Mouse (Mus musculus): ENCODE measurements at regions not wholly inside any gene's neighbourhood (a gene's known extent, or its start where the extent isn't known, plus 50 kb on each side); places are given as distances from the start of the nearest gene placed in this dataset.
A peak's percentile ranks its signal among the peaks of the same experiment; 100 is the strongest.

DNA sequence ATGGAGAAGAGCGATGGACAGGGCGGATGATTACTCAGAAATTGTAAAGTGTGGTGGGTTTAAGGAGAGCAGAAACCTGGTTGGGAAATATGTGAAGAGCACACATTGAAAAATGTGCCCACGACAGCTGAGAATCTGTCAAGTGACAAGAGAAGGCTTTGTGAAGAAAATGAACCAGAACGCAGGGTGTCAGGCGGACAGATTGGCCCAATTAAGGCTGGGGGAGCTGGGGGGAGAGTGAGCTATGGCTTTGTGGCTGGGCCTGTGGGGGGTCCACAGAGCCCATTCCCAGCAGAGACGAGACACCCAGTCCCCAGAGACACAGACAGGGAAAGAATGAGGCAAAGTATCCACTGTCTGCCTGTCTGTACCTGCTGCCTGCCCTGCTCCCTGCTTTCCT lies 153.3 kb downstream of the Shq1 start:
- no peak for DNase-seq (ENCODE audit: low spot score in 2 of 2)

DNA sequence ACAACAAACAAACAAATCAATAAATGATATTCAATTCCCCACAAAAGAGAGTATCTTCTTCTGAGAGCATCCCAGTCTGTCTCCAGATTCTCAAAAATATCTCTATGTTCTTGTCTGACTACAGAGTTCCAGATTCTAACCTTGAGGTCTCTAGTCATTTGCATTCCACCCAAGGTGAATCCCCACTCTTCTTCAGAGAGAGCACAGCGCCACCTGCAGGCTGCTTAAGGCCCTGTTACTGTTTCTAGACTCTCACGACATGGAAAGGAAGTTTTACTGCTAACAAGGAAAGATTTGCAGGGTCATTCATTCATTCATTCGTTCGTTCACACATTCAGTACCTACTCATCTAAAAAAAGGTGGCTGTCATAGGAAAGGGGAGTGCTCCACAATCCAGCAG lies 158.3 kb downstream of the Shq1 start:
- peak in 1 of 2 experiments; percentile 30 for DNase-seq (ENCODE audit: low spot score in 2 of 2)

DNA sequence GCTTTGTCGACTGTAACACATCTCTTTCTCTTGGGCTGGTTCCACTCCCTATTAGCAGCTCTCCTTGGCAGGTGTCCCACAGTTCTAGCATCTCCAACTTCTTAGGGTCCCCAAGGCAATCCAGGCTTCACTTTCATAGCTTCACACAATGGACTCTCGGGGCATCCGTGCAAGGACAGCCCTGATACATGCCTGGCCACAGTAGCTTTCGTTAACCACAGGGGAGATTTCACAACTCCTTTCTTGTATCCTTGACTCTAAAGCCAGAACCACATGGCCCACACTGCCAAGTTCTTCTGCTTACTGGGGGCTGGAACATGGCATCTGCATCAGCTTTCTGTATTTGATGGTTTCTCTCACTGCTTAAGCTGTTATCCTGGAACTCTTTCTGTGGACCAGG lies 160.3 kb downstream of the Shq1 start:
- DNase-seq (ENCODE audit: low spot score in 2 of 2) = no peak

DNA sequence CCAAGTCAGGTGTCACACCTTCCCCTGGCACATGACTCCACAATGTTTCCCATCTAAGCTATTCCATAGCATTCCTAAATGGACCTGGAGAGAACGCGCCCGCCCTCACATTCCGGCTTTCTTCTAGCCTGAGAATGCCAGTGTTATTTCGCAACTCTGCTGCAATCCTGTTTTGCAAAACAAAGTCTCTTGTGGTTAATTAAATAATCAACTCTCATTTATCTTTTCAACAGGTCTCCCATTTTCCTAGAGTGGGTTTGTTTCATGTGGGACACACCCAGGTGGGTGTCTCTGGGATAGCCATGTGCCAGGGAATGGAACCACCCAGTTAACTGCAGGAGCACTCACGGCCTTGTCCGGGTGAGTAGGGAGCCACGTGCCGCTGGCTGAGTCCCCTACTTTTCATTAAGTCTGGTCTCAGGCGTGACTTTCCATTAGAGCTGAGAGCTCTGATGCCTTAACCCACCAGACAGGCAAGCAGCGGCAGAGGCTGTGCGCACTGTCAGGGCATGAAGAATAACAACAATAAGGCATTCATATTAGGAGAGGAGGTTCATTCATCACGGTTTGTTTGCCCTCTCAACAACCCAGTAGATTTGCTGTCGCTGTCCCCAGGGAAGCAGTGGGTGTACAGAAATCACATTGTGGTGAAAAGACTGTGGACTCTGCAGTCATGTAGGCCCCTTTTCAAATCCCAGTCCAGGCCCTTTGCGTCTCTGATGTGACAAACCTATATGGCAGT lies 165.3 kb downstream of the Shq1 start:
- no peak for DNase-seq (ENCODE audit: low spot score in 2 of 2)

DNA sequence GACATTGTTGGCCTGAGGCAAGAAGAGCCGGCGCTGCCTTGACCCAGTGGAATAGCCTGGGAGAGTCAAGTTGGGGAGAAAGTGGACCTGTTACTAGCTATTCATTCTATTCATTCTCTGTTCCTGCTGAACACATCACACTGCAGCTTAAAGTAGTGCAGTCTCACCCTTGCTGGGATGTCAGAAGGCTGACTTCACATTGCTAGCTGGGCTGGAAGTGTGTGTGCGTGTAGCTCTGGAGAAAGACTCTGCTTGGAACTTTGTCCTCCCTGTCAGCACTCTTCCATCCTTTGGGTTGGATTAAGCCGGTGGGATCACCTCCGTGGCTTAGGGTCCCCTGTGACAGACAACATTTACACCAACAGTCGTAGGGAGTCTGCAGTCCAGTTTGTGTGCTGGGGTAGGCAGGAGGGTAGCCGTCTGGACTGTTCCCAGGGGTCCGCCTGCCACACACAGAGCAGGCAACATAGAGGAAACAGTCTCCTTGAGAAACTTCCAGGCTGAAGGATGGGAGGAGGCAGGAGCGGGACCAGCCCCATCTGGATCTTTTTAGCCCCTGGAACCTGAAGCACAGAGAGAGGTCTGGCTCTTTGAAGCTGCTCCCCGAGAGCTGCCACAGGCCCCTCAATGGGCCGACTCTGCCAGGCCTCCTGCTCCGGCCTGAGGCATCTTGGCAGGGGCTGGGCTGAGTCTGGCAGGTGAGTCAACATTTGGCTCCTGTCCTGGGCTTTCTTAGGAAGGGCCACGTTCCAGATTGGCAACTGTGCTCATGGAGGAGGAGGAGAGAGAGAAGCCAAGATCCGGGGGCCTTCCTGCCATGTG lies 167.8 kb downstream of the Shq1 start:
- DNase-seq (ENCODE audit: low spot score in 2 of 2) = peak; percentile 39 to 78

DNA sequence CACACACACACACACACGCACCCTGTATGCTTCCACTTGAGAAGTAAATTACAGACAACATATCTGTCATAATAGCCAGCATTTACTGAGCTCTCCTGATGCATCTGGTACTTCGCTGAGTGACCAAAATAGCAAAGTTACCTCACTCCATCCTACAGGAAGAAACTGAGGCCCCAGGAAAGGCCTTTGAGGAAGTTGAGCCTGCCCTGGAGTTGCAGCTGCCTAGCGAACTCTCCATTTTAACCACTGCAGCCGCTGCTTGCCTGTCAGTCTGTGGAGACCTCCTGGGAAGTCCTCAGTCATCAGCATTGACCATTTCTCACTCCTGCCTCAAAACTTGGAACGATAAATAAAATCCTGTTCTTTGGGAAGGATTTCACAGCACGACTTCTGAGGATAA lies 168.8 kb downstream of the Shq1 start:
- DNase-seq (ENCODE audit: low spot score in 2 of 2) = no peak

DNA sequence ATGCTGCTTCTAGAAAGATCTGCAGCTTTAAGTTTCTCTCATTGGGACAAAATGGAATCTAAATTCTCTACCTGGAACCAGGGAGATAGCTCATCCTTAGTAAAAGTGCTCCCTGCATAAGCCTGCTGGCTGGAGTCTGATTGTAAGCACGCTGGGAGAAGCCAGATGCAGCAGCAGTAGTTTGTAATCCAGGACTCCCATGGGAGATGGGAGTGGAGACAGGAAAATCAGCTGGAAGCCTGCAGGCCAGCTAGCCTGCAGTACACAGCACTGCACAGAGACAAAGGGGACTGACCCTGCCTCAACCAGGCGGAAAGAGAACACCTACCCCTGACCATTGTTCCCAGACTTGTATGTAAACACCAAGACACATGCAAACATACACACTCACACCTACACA lies 170.2 kb downstream of the Shq1 start:
- no peak for DNase-seq (ENCODE audit: low spot score in 2 of 2)

DNA sequence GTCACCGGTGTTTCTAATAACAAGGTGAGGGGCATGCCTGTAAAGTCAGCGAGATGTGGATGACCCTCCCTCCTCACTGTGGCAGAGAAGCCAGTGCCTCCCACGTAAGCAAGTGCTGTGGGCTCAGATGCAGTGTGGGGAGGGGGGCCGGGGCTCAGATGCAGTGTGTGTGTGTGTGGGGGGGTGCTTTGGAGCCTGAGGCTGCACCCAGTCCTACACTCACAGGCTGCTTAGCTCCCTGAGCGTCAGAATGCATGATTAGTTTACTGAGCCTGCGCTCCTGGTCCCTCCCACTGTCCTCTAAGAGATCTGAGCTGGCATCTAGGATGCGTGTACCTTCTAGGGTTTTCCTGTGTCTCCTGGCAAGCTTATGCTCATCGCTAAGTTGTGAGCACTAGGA lies 170.9 kb downstream of the Shq1 start:
- no peak for DNase-seq (ENCODE audit: low spot score in 2 of 2)

DNA sequence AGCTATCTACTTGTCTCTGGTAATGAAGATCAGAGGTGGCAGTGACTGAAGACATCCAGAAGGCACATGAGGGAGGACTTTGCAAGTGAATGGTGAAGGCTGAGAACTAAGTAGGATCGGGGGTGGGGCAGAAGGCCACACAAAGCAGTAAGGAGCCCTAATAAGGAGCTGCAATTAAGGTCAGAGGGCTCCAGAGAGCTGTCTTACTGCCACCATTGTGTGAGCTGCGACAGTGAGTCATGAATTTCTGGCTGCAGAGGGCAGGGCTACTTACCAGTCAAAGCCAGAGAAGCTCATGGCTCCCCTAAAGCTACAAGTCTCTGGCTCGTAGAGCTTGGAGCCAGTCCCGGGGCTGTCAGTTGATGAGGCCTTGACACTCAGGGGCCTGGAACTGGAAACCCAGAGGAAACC lies 172.1 kb downstream of the Shq1 start:
- DNase-seq (ENCODE audit: low spot score in 2 of 2) = no peak

DNA sequence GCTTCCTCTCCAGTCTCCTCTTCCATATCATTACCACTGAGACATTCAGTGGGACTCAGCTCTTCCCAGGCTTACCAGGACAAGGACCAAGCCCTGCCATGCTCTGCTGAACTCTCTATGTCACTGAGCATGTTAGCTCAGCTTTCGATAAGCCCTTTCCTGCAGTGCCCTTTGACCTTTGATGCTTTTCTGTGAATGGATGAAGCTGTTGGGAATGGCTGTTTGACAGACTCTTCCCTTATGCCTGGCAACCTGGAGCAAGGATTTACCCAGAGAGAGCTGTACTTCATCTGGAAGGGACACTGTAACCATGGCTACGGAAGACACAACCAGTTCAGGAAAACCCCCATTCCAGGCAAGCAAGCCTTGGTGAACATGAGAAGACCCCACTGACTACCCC lies 172.8 kb downstream of the Shq1 start:
- no peak for DNase-seq (ENCODE audit: low spot score in 2 of 2)

DNA sequence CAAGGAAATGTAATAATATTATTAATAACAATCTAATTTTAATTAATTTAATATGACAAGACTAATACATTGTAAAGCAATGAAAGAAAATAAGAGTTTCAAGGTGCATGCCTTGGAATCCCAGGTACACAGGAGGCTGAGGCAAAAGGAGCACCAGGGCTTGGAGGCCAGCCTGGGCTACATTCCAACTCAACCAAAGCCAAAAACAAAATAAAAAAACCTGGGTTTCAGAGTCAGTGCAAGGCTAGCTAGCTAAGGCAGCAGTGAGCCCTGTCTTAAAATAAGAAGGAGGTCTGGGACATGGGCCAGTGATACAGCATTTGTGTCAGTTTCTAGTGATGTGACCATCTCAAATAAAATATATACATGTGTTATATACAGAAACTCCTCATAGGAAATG lies 174.8 kb downstream of the Shq1 start:
- no peak for DNase-seq (ENCODE audit: low spot score in 2 of 2)

DNA sequence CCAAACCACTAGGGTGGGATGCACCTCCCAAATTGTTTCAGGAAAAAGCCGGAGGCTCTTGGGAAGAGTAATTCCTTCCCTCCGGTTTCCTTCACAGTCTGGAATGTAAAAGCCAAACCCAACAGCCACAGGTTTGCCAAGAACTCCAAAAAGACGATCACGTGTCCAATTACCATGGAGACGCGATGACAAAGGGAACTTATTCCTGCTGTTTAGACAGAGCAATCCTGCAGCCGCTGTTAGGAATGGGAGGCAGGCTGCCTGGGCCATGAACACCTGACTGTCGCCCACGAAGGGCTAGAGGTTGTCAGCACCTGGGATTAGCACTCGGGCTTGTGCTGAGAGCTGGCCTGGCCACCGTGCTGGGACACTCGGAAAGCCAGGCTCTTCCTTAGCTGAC lies 175.8 kb downstream of the Shq1 start:
- no peak for DNase-seq (ENCODE audit: low spot score in 2 of 2)

DNA sequence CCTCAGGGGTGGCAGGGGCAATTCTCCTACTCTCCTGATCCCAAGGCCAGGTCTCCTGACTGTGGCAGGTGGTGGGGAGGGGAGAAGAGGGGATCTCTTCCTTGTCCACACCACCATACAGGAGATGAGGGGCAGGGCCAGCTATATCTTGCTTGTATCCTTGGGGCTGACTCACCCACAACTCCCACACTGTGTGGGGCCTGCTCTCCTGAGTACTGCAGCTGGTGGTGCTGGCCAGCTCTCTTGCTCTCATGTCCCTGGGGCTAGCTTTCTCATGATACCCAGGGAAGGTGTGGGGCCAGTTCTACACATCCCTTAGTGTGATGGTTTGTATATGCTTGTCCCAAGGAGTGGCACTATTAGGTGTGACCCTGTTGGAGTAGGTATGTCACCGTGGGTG lies 177.4 kb downstream of the Shq1 start:
- DNase-seq (ENCODE audit: low spot score in 2 of 2) = no peak

DNA sequence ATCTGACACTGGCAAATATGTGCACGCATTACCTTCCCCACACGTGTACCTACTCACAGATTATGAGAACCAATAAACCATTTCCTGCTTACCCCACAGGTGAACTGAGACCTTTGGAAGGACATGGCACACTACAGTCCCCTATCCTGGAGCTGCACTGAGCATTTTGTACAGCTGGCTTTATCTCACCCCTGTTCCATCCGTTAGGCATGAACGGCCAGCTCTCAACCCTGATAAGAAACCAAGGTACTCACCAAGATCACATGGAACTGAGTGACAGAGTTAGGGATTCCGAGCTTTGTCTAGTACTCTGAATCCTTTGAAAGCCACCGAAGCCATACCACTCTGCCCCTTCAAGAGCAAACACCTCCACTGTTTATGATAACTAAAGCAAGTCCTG lies 179.1 kb downstream of the Shq1 start:
- DNase-seq (ENCODE audit: low spot score in 2 of 2) = no peak

DNA sequence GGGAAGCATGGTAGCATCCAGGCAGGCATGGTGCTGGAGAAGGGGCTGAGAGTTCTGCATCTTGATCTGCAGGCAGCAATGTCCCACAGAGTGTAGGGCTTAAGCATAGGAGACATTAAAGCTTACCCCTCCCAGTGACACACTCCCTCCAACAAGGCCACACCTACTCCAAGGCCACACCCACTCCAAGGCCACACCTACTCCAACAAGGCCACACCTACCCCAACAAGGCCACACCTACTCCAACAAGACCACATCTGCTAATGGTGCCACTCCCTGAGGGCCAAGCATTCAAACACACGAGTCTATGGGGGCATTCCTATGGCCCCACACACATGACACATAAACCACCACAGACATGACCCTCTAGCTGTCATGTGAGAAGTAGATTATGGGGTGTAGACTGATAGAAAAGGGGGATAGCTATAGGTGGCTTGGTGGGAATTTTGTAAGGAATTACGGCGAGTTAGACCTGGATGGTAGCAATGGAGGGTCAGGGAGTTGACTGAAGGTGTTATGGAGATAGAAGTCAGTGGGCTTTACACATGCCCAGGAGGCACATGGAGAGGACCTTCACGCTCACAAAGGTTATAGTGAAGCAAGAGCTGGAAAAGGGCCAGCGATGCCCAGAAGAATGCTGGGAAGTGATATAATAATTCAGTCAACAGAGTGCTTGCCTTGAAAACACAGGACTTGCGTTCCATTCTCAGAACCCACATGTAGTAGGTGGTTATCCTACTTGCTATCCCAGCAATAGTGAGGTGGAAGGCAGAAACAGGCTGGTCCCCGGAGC lies 179.8 kb downstream of the Shq1 start:
- no peak for DNase-seq (ENCODE audit: low spot score in 2 of 2)

DNA sequence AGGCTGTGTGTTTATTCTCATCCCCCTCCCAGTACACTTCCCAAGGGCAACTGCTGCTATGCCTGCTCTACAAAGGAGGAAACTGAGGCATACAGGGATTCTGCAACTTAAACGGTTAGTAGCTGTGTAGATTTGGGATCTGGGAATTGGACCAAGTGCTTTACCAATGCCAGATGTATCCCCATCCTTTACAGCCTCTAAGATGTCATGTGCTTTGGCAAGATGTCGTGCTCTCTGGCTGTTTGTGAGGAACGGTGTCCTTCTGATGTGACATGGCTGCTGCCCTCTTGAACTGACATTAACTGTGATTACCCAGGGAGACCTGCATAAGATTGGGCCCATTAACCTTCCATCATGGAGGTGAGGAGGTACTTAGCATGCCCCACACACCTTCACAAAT lies 187.1 kb downstream of the Shq1 start:
- DNase-seq (ENCODE audit: low spot score in 2 of 2) = no peak

DNA sequence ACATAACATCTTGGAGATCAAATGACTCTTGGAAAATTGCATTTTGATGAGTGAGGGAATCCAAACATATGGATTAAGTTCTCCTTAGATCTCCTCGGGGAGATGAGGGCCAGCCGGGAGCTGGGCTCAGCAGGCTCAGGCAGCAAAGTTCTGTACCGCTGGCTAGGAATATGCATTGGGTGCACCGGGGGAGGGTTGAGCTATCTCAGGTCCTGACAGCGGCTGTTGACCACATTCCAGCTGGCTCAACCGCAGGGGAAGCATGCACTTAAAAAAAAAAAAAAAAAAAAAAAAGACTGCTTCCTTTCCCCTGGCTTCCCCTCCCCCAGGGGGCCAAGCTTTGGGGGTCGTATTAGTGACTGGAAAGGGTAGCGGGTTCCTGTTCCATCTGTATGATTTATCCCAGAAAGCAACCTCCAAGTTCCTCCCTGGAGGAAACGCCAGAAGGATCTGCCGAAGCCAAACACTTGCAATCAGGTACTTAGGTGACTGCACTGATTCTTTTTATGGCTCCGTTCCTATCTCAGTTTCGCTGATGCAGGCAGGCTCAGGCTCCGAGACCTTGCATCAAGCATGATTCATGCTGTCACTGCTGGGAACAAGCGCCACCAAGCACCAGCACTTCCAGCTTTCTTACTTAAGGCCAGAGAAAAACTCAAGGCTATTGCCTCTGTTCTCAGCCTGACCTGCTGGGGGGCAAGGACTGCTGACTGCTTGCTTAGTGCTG lies 187.7 kb downstream of the Shq1 start:
- DNase-seq (ENCODE audit: low spot score in 2 of 2) = no peak

DNA sequence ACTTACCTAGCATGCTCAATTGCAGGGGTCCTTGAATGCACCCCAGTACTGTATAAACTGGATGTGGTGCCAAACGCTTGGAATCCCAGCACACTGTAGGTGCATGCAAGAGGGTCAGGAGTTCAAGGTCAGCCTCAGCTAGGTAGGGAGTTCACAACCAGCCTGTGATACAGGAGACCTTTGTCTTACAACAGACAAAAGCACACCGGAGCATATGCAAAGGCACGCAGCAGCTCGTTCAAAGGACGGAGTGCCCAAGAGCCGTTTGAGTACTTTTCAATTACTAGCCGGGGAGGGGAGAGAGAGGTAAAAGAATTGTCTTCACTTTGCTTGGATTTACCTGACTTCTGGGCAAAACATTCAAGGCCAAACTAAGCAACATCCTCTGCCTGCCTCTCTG lies 188.4 kb downstream of the Shq1 start:
- no peak for DNase-seq (ENCODE audit: low spot score in 2 of 2)

DNA sequence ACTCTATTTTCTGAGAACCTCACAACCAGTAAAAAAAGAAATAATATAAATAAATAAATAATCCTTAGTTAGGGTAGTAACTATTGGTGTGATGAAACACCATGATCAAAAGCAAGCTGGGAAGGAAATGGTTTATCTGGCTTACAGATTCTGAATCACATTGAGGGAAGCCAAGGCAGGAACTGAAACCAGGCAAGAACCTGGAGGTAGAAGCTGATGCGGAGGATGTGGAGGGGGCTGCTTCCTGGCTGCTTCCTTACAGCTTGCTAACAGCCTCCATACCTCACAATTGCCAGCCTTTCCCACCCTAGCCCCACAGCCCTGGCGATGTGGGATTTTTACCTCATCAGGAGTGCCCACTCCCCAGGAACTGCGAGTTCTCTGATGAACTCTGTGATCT lies 190.4 kb downstream of the Shq1 start:
- DNase-seq (ENCODE audit: low spot score in 2 of 2) = no peak

DNA sequence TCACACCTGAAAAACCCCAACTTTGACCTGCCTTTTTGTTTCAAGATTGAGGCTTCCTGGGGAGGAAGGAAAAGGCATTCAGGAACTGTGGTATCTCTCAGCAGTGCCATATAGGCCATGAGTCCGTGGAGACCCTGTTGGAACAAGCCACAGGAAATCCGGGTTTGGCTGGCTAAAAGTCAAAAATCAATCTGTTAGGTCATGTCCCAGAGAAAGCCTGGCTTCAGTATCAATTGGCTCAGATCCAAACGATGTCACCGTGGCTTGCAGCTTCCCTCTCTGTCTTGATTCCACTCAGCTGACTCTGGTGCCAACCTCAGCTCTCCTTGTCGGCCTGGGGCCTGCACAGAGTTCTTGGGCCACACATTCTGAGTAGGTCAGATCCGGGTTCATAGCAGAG lies 191.1 kb downstream of the Shq1 start:
- peak in 1 of 2 experiments; percentile 32 for DNase-seq (ENCODE audit: low spot score in 2 of 2)

DNA sequence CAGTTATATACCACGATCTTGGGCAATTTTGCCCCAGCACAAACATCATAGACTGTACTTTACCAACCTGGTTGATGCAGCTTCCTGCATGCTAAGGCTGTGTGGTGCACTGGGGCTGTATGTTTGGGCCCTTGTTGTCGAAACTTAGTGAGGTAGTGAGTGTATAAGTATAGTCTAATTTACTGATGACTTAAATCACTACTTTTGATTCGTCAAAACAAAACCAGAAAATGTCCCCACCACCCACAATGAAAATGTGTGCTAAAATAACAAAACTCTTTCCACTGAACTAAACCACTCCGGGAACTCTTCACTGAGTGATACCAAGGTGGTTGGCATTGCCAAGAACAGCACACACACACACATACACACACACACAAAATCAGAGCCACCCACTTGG lies 191.5 kb downstream of the Shq1 start:
- no peak for DNase-seq (ENCODE audit: low spot score in 2 of 2)
